Mouse (Mus musculus) hindbrain, embryonic 14.5 days (tissue): ENCODE data around the gene Hrh3. TPM values are rescaled to one million over a fixed set of nuclear protein-coding genes. Genes with fewer than 3 reads are reported as not detected.

ENCODE experiments used
- ATAC-seq: fragments of 200-750 bp; cut with Nextera tagmentation; 2 replicates; pipeline ENCODE4 v1.8.0; 2017; ENCODE audit warnings: moderate number of reproducible peaks, mild to moderate bottlenecking, moderate TSS enrichment, moderate library complexity; ENCODE audit not compliant: low FRiP score
- DNase-seq: peaks from one replicate; pipeline ENCODE4 v3.0.0-alpha.2; 2015; ENCODE audit warnings: low spot score
- H3K27ac ChIP-seq: fragments of 300-500 bp; sonication (generic); 2 replicates; pipeline ENCODE4 v1.5.1; 2014; ENCODE audit warnings: mild to moderate bottlenecking, moderate library complexity
- H3K27me3 ChIP-seq: fragments of 300-500 bp; sonication (generic); 2 replicates; pipeline ENCODE4 v1.6.1; 2014; ENCODE audit warnings: mild to moderate bottlenecking, low read length, mixed read lengths; ENCODE audit not compliant: control insufficient read depth, insufficient read depth
- H3K36me3 ChIP-seq: fragments of 300-500 bp; sonication (generic); replicated peaks from 2 replicates; pipeline ENCODE4 v1.6.1; 2014; ENCODE audit not compliant: control insufficient read depth, insufficient read depth
- H3K4me1 ChIP-seq: fragments of 300-500 bp; sonication (generic); replicated peaks from 2 replicates; pipeline ENCODE4 v1.6.1; 2014; ENCODE audit warnings: antibody characterized with exemption, low read length, mixed read lengths; ENCODE audit not compliant: control insufficient read depth, insufficient read depth
- H3K4me2 ChIP-seq: fragments of 300-500 bp; sonication (generic); replicated peaks from 2 replicates; pipeline ENCODE4 v1.6.1; 2014; ENCODE audit warnings: mild to moderate bottlenecking, moderate library complexity
- H3K4me3 ChIP-seq: fragments of 300-500 bp; sonication (generic); replicated peaks from 2 replicates; pipeline ENCODE4 v1.5.1; 2014; ENCODE audit warnings: mild to moderate bottlenecking, low read length
- H3K9ac ChIP-seq: fragments of 300-500 bp; sonication (generic); 2 replicates; pipeline ENCODE4 v1.6.1; 2014
- H3K9me3 ChIP-seq: fragments of 300-500 bp; sonication (generic); 2 replicates; pipeline ENCODE4 v1.6.1; 2016; ENCODE audit warnings: low read length; ENCODE audit not compliant: control insufficient read depth
- WGBS: fragments of 180-500 bp; shearing (Covaris S2); extraction: QIAGEN DNeasy Blood & Tissue Kit; methylation state at CpG from one replicate; pipeline ENCODE4 v1.1.7; 2014; 5-methylcytosine and 5-hydroxymethylcytosine counted together
- polyA plus RNA-seq: library from polyadenylated mRNA; unstranded; fragments of >200 nt; fragmentation: Nextera tagmentation; extraction: Ambion mirVana; gene quantifications from 2 replicates; pipeline ENCODE4 v1.2.1, GENCODE M21; 2014

Gene Hrh3
- polyA plus RNA-seq, 1 experiment from 2014 or later, result 1.7 TPM

DNA sequence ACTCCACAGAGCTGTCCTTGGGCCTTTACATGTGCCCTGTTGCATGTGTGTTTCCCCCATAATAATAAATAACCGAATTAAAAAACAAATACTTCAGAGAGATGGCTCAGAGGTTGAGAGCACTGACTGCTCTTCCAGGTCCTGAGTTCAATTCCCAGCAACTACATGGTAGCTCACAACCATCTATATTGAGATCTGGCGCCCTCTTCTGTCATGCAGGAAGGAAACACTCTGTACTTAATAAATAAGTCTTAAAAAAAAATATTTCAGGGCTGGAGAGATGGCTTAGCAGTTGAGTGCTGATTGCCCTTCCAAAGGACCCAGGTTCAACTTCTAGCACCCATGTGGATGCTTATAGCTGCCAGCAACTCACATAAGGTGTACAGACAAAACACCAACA, 19.9 kb upstream of the Hrh3 start:
- 87% methylated on average over 2 of the region's 2 CpGs for WGBS
- no peak for ATAC-seq
- peaks cover 16% of the 10 kb centered on the region for H3K4me1 ChIP-seq

DNA sequence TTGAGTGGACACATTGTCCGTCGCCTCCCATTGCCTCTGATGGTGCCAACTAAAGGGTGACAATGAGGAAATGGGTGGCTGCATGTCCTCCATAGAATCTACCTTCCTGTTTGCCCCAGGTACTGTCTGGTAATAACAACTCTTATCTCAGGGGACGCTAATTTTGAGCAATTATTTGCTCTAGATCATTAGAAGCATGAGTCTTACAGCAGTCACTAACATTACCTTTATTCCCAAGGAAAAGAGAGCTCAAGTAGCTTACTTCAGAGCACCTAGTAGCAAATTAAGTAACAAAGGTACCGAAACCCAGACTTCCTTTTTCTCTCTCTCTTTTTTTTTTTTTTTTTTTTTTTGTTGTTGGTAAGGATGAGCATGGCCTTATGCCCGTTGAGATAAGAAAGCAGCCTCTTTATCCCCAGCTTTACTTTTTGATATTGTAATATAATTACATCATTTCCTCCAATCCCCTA, 16.0 kb upstream of the Hrh3 start:
- H3K36me3 ChIP-seq, result peaks cover 5% of the 10 kb centered on the region; the same call in 1 of the 2 replicates
- peak overlapping the region; percentile 73 for H3K4me3 ChIP-seq
- peak overlapping the region; percentile 68 for H3K9ac ChIP-seq
- 67% methylated on average over 5 of the region's 5 CpGs for WGBS
- H3K27ac ChIP-seq, result no peak overlapping the region
- no peaks in the 10 kb centered on the region for H3K27me3 ChIP-seq
- peaks cover 33% of the 10 kb centered on the region for H3K4me1 ChIP-seq
- H3K9me3 ChIP-seq, result no peaks in the 10 kb centered on the region
- H3K4me2 ChIP-seq, result peak overlapping the region; percentile 84
- no peak for ATAC-seq
- no peak for DNase-seq

More for the DNA sequence above, 19.9 kb upstream of the Hrh3 start:
- Histone ChIP-seq H3K4me3 (no peak overlapping the region), H3K36me3 (peaks cover 5% of the 10 kb centered on the region; the same call in 1 of the 2 replicates), H3K4me2 (no peak overlapping the region), H3K27me3 (no peaks in the 10 kb centered on the region), H3K9ac (no peak overlapping the region), H3K27ac (no peak overlapping the region), H3K9me3 (no peaks in the 10 kb centered on the region)
- no peak for DNase-seq

DNA sequence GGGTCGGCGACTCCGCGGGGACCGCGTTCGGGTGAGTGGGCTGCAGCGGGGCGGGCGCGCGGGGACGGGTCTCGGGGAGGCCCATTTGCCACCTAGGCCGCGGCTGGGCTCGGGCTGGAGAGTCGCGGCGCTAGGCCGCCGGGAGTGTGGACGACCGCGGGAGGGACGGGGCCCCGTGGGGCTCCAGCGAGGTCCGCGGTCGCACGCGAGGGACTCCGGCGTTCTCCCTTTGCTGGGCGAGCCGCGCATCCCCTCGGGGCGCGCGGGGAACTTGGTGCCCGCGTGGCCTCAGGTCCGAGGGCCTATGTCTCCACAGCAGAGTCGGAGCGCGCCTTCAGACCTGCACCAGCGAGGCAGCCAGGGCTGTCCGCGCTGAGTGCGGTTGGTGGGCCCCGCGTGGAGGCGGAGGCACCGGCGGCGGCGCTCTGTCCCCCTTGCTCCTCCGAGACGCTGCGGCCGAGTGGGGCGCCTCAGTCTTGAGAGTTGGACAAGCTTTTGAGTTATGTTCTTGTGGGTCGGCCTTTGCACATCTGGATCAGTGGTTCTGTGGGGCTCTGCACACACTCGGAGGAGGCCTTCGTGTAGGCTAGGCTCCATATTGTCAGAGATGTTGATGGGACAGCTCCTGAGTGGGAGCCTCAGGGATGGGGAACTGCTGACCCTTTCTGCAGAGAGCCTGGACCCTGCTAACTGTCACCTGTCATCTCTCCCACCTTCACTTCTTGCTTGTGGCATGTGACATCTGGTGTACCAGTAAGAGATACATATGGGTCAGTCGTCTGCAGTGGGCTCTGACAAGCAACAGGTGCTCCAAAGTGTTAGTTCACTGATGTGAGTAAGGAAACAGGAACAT, 15.4 kb upstream of the Hrh3 start:
- H3K27ac ChIP-seq, result peak overlapping the region; percentile 75
- H3K9ac ChIP-seq, result peak overlapping the region; percentile 68
- peaks cover 37% of the 10 kb centered on the region for H3K4me1 ChIP-seq
- H3K27me3 ChIP-seq, result no peaks in the 10 kb centered on the region
- no peak for DNase-seq
- H3K4me2 ChIP-seq, result peak overlapping the region; percentile 84
- peaks cover 5% of the 10 kb centered on the region; the same call in 1 of the 2 replicates for H3K36me3 ChIP-seq
- peak; percentile 9; the same call in 1 of the 2 replicates for ATAC-seq
- peak overlapping the region; percentile 73 for H3K4me3 ChIP-seq
- no peaks in the 10 kb centered on the region for H3K9me3 ChIP-seq
- WGBS, result 2% methylated on average over 67 of the region's 68 CpGs

DNA sequence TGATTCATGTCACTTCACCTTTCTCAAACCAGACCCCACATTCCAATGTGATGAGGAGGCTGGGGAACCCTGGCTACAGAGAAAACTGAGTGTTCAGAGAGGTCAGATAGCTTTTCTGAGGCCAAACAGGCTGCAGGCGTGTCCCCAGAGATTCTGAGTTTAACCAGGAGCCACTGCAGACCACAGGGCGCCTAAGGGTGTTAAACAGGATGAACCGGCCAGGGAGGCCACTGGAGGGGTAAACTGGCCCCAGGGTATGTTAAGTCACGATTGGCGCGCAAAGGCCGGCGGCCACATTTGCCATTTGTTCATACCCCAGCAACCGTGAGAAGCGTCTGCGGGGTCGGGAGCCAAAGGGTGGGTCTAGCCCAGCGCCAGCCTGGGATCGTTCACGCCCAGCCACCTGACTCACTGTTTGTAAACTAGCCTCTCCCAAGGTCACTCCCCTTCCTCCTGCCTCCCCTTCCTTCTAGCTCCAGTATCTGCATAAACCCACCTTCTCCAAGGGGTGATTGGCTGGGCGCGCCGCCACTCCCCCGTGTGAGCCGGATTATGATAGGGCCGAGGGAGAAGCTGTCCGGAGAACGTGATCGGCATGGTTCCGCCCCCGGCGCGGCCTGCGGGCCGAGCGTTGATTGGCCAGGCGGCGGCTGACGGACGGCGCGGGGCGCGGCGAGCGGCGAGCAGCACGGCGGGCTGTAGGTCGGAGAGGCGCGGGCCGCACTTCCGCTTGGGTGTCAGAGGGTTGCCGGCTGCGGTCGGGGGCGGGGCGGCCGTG, 14.6 kb upstream of the Hrh3 start, which contains the start of gene Osbpl2:
Osbpl2 (plus strand) TSS at position 646 of the 778 bp plus-strand sequence.
- Histone ChIP-seq H3K4me1 (peaks cover 42% of the 10 kb centered on the region), H3K9me3 (no peaks in the 10 kb centered on the region), H3K27me3 (no peaks in the 10 kb centered on the region), H3K9ac (peak within 1 kb of the TSS; percentile 68), H3K36me3 (peaks cover 3% of the 10 kb centered on the region; the same call in 1 of the 2 replicates), H3K4me2 (peak within 1 kb of the TSS; percentile 84), H3K27ac (peak within 1 kb of the TSS; percentile 87), H3K4me3 (peak within 1 kb of the TSS; percentile 73)
- WGBS, result under 1% methylated on average over 55 of the region's 55 CpGs
- peak; percentile 98 for DNase-seq
- peak; percentile 97 for ATAC-seq

DNA sequence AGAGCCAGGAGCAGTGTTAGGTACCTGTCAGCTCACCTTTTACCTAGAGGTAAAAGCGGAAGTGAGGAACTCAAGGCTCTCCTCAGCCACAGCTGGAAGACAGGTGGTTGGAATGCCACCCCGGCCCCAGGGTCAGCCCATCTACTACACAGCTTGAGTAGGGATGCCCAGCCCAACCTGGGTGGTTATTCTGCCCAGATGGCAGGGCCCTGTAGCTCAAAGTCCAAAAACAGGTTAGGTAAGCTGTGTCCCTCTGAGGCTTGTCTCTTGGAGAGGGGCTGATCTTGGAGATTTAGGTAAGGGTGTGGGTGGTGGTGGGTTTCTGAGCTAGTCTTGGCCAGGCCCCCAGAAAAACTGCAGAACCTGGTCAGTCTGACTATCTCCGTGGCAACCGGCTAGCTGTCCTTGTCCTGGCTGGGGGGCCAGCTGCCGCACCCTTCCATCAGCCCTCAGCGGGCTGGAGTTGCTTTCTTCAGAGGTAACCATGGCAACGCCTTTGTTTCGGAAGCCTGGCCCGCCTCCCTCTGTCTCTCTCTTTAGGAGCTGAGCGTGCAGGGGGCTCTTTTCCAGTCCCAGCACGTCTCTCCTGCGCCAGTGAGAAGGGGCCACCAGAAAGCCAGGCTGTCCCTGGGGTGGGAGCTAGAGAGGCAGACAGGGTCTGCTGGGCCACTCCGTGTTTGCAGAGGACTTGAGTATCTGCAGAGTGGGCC, 13.4 kb upstream of the Hrh3 start:
- H3K36me3 ChIP-seq, result no peaks in the 10 kb centered on the region; the same call in 1 of the 2 replicates
- H3K4me3 ChIP-seq, result no peak overlapping the region
- DNase-seq, result peak; percentile 73
- H3K9me3 ChIP-seq, result no peaks in the 10 kb centered on the region
- peaks cover 42% of the 10 kb centered on the region for H3K4me1 ChIP-seq
- peak overlapping the region; percentile 87 for H3K27ac ChIP-seq
- 8% methylated on average over 13 of the region's 13 CpGs for WGBS
- no peaks in the 10 kb centered on the region for H3K27me3 ChIP-seq
- peak; percentile 42 for ATAC-seq
- H3K4me2 ChIP-seq, result peak overlapping the region; percentile 84
- peak overlapping the region; percentile 46; the same call in 1 of the 2 replicates for H3K9ac ChIP-seq

DNA sequence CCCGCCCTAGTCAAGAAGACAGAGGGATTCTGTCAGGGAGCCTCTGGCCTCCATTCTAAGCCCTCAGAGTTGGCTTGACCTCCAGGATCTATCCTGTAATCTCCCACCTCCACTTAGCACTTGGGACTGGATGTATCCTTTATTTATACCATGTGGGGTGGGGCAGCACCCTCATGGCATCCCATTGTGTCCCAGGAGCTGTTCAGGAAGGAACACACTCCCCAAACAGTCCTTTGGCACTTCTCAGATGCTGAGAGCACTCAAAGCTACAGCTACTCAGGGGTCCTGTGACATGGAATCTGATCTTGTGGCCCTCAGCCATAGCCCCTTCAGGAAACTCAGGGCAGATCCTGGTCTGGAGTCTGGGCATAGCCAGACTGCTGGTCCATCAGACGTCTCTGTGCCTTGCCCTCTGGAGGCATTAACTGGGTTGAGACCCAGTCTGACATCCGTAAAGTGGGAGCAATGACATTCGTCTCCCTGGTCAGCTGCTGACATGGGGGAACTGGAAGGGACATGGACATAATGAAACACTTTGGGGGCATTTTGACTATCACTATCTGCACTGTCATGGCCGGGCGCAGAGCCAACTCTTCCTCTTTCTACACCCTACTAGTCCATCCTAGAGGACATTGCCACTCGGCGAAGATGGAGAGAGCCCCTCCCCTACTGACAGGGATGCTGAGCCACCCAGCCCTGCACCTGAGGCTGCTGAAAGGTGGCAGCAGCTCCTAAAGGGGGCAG, 12.6 kb upstream of the Hrh3 start:
- no peak for DNase-seq
- no peaks in the 10 kb centered on the region for H3K9me3 ChIP-seq
- H3K36me3 ChIP-seq, result no peaks in the 10 kb centered on the region
- no peak overlapping the region for H3K27ac ChIP-seq
- no peak overlapping the region for H3K9ac ChIP-seq
- 57% methylated on average over 8 of the region's 8 CpGs for WGBS
- no peak overlapping the region for H3K4me2 ChIP-seq
- no peak overlapping the region for H3K4me3 ChIP-seq
- peaks cover 42% of the 10 kb centered on the region for H3K4me1 ChIP-seq
- ATAC-seq, result no peak
- no peaks in the 10 kb centered on the region for H3K27me3 ChIP-seq

DNA sequence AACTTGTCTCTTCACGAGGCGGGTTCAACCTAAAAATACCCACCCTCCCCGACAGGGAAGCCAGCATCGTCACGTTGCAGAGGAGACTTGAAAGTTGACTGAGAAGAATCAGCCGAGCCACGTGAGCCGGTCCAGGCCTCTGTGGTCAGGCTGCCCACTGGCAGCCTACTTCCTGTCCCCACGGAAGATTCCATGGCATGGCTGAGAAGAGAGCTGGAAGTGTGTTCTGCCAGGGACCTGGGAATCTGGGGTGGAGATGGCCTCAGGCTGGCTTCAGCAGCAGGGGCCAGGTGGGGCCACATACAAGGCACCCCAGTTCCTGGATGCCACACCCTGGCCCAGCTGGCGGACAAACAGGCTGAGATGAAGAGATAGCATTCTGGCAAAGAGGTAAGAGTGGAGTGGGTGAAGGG, 11.8 kb upstream of the Hrh3 start:
- ATAC-seq (no peak), DNase-seq (no peak)
- Histone ChIP-seq H3K27ac (no peak overlapping the region), H3K4me2 (no peak overlapping the region), H3K36me3 (no peaks in the 10 kb centered on the region), H3K9ac (no peak overlapping the region), H3K9me3 (no peaks in the 10 kb centered on the region), H3K4me1 (peaks cover 42% of the 10 kb centered on the region), H3K27me3 (no peaks in the 10 kb centered on the region), H3K4me3 (no peak overlapping the region)
- 69% methylated on average over 10 of the region's 10 CpGs for WGBS

DNA sequence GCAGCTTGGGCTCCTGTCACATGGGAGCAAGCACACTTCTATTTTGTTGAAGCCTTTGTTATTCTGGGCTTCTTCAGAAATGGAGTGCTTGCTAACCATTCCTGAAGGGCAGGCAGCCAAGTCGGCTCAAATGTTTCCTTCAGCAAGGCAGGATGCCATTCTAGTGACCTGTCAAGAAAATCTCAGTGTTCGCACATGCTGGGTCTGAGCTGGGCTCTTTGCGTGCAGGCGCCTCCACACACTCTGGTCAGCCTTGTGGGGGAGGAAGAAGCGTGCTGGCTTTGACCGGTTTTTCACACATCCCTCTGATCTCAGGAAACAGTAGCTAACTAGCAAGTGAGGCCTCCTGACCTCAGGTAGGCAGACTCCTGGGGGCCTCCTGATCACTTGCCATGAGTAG, 11.0 kb upstream of the Hrh3 start:
- peaks cover 41% of the 10 kb centered on the region for H3K4me1 ChIP-seq
- no peak overlapping the region; the same call in 1 of the 2 replicates for H3K27ac ChIP-seq

More for the DNA sequence above, 11.0 kb upstream of the Hrh3 start:
- Histone ChIP-seq H3K27me3 (no peaks in the 10 kb centered on the region), H3K36me3 (no peaks in the 10 kb centered on the region), H3K4me3 (no peak overlapping the region), H3K9ac (no peak overlapping the region), H3K4me2 (no peak overlapping the region), H3K9me3 (no peaks in the 10 kb centered on the region)
- WGBS, result 34% methylated on average over 6 of the region's 6 CpGs
- no peak for DNase-seq
- ATAC-seq, result no peak
